Mouse (Mus musculus) naive thymus-derived CD4-positive, alpha-beta T cell, adult 2 months (primary cell): ENCODE results near the gene Eloa.

Source experiments
- DNase-seq: peaks from one replicate; pipeline ENCODE4 v3.0.0-alpha.2; 2011; ENCODE audit warnings: low read depth

Gene Eloa

DNA sequence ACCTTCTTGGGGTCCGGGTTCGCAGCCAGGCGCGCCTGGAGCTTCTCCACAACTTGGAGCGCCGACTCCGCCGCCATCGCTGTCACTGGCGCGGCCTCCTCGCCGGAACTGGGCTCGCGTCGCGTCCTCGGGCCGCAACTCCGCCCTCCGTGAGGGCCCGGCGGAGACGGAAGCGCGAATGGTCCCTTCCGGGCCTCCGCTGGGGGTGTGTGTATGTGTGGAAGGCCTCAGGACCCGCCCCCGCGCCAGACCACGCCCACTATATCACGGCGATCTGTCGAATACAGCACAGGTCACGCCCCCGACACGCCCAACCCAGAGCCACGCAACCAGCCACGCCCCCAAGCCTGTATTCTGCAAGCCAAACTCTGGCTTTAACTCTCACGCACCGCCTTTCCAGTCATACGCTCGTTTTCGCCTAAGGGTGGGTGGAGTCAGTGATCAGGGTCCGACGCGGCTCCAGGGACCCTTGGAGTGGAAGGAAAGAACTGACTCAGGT lies at the start of gene Eloa:
Eloa (minus strand) TSS at position 215 of the 499 bp plus-strand sequence.
- DNase-seq, result peak; percentile 100

- peak; percentile 93 for DNase-seq
Observed at GRCm38 (mm10) chr4:136071178-136071714, 49.7 kb upstream of the Eloa start.

GRCm38 (mm10) chr4:136070592-136070991 lies 49.0 kb upstream of the Eloa start:
- no peak for DNase-seq

- DNase-seq, result peak; percentile 94
Observed at GRCm38 (mm10) chr4:136069954-136070353, 48.4 kb upstream of the Eloa start.

DNA sequence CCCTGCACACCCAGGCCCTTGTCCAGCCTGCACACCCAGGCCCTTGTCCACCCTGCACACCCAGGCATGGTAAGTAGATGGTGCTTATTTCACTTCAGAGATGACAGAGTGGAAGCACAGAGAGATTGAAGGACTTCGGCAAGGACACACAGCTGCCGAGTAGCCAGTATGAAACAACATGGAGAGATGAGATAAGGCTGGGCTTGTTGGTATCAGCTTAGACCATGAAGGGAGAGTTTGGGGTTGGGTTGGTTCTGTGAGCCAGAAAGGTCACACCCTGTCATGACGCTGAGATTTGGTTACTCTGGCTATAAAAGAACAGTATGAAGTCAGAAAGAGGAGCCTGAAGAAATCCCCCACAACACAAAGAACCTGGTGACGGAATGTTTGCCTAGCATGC lies 47.8 kb upstream of the Eloa start:
- no peak for DNase-seq

DNA sequence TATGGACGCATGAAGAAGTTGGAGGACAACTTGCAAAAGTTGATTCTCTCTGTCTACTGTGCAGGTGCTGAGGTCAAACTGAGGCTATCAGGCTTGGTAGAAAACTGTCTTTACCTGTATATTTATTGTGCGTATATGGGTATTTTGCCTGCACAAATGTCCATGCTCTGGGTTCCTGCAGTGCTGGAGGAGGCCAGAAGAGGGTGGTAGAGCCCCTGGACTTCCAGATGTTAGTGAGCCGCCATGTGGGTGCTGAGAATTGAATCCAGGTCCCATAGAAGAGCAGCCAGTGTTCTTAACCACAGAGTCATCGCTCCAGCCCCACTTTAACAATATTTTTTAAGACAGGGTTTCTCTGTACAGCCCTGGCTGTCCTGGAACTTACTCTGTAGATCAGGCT lies 41.6 kb upstream of the Eloa start:
- no peak for DNase-seq

DNA sequence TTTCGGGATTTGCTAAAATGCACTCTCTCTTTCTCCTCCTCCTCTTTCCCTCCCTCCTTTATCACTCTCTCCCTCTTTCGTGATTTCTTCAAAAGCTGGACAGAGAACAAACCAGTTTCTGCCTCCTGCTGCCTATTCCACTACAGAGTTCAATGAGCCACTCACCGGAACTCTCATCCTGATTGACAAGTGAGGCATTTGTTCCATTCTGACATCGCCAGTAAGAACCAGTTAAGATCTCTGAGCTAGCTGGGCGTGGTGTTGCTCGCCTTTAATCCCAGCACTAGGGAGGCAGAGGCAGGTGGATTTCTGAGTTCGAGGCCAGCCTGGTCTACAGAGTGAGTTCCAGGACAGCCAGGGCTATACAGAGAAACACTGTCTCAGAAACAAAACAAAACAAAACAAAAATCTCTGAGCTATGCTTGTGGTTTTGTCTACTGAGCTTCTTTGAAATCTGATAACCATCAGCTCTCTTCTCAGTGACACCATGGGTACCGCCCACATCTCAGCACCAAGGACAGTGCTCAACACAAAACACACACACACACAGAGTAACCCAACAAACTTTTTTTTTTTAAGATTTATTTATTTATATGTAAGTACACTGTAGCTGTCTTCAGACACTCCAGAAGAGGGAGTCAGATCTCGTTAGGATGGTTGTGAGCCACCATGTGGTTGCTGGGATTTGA lies 38.4 kb upstream of the Eloa start:
- DNase-seq, result peak; percentile 86

- DNase-seq, result no peak
Observed at GRCm38 (mm10) chr4:136057916-136058315, 36.4 kb upstream of the Eloa start.

- no peak for DNase-seq
Observed at GRCm38 (mm10) chr4:136056030-136056429, 34.5 kb upstream of the Eloa start.

GRCm38 (mm10) chr4:136053843-136054242 lies 32.3 kb upstream of the Eloa start:
- DNase-seq, result no peak

GRCm38 (mm10) chr4:136053247-136053596 lies 31.7 kb upstream of the Eloa start, which contains the start of gene Rpl11:
TSS of gene Rpl11 (minus strand) at chr4:136053428.
- DNase-seq, result peak; percentile 95

GRCm38 (mm10) chr4:136052534-136053246 lies 31.1 kb upstream of the Eloa start:
- no peak for DNase-seq

GRCm38 (mm10) chr4:136052060-136052459 lies 30.5 kb upstream of the Eloa start:
- DNase-seq, result no peak

GRCm38 (mm10) chr4:136050226-136050625 lies 28.7 kb upstream of the Eloa start:
- no peak for DNase-seq

GRCm38 (mm10) chr4:136048291-136049032 lies 26.9 kb upstream of the Eloa start:
- no peak for DNase-seq

- no peak for DNase-seq
Observed at GRCm38 (mm10) chr4:136047626-136048025, 26.1 kb upstream of the Eloa start.

DNA sequence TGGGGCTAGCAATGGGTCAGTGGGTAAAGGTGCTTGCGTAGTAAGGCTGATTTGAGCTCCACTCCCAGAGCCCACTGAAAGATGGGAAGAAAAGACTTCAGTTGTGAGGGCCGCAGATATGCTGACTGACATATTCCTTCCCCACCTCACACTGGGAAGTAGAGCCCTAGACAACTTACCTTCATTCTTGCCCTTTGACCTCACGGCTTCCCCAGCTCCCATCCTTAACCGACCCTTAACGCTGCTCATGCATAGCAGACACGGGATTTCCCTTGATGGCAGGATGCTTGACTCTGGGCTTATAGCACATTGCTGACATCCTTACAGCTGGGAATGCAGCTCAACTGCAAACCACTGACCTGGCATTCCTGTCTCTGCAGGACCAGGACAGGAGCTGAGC lies 25.3 kb upstream of the Eloa start:
- DNase-seq, result no peak

DNA sequence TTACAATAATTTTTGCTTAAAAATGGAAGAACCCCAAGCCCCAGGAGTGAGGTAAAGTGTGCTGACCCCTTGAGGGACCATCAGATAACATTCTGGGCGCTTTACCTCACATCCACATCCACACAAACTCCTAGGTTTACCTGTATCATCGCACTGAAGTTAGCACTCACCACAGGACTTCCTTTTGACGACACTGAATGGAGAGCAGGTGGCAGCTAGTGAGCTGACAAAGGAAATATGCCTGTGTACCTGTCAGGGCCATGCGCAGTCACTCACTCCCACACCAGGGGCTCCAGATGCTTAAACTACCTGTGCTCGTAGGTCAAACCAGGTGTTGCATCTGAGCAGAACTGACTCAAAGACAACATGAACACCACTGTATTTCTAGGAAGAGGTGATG lies 23.5 kb upstream of the Eloa start:
- DNase-seq, result no peak

- DNase-seq, result no peak
Observed at GRCm38 (mm10) chr4:136043784-136044400, 22.3 kb upstream of the Eloa start.

DNA sequence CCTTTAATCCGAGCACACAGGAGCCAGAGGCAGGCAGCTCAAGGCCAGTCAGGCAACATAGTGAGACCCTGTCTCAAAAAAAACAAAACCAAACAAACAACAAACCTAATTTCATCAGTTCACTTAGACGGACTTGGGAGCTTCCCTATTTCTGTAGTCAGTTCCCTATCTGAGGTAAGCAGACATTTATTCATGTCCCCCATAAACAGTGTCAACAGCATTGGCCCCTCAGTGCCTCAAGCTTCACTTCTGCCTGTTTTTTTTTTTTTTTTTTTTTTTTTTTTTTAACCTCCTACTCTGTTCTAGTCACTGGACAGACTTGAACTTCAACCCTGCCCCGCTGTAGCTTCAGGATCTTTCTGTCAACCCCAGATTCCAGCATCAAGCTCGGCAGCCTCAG lies 13.5 kb upstream of the Eloa start:
- no peak for DNase-seq

- DNase-seq, result no peak
Observed at GRCm38 (mm10) chr4:136033231-136033630, 11.7 kb upstream of the Eloa start.
